Mouse (Mus musculus) Patski (cell line): ENCODE results near the gene Nelfe. TPM values are rescaled to one million over a fixed set of nuclear protein-coding genes. Genes with fewer than 3 reads are reported as not detected.
"Not testable (repeated sequence)": the region's sequence is repeated elsewhere in the genome, so short reads cannot be mapped to it uniquely, and the experiment has no call there.

Experiments
- ATAC-seq: fragments of 100-300 bp; one replicate; pipeline ENCODE4 v1.8.0; 2021
- CTCF ChIA-PET: fragments of 350-600 bp; sonication (Branson Sonifier 250); formaldehyde crosslinking; loops from one replicate; lab custom pipeline; 2022; ENCODE audit warnings: inconsistent platforms; lab: Charles Lee
- POLR2A ChIA-PET: fragments of 350-600 bp; sonication (Branson Sonifier 250); formaldehyde crosslinking; loops from one replicate; lab custom pipeline; 2022; ENCODE audit warnings: antibody characterized with exemption, inconsistent platforms; lab: Charles Lee
- DNase-seq: peaks from one replicate; pipeline ENCODE4 v3.0.0-alpha.2; 2011; ENCODE audit warnings: low read depth, low spot score
- H3K27me3 ChIP-seq: fragments of 371-371 bp; one replicate; pipeline ENCODE4 v1.5.1; 2021
- CTCF ChIP-seq: fragments of 100-300 bp; IDR thresholded peaks from one replicate; pipeline ENCODE4 v1.5.1; 2021
- in situ Hi-C: fragments of 300-500 bp; cut with MboI; formaldehyde crosslinking; loops from 3 replicates; pipeline ENCODE4 v1.11.1; 2018; ENCODE audit warnings: low pct_unique_long_range_greater_than_20kb, mixed read lengths
- polyA plus RNA-seq: library from polyadenylated mRNA; unstranded; gene quantifications from one replicate; pipeline ENCODE4 v1.2.3, GENCODE M21; 2021

The Nelfe gene
- polyA plus RNA-seq, 1 experiment from 2014 or later, result 73.2 TPM

GRCm38 (mm10) chr17:34899053-34899889, 49.1 kb downstream of the Nelfe start:
- DNase-seq, result no peak
- ATAC-seq, result no peak
- no peaks in the 10 kb centered on the region for H3K27me3 ChIP-seq
- TF ChIP-seq CTCF, result no peak
- ChIA-PET POLR2A (interaction anchor here (0.7 to 1.6 kb wide), 3 partner anchors 43 to 51 kb away, joined by 3 to 9 read pairs (median 3); no protein-coding TSS in a partner anchor), CTCF (interaction anchor here (1.3 kb wide), 1 partner anchor 43 kb away, joined by 3 read pairs; no protein-coding TSS in a partner anchor)
- in situ Hi-C loops, result no loop called here

- no peak for TF ChIP-seq CTCF
- POLR2A ChIA-PET, result interaction anchor here (0.6 to 1.6 kb wide), 6 partner anchors 13 to 51 kb away, joined by 3 to 9 read pairs (median 6); no protein-coding TSS in a partner anchor
- in situ Hi-C loops, result no loop called here
- no peaks in the 10 kb centered on the region for H3K27me3 ChIP-seq
- CTCF ChIA-PET, result interaction anchor here (1.3 kb wide), 1 partner anchor 44 kb away, joined by 3 read pairs; no protein-coding TSS in a partner anchor
- no peak for DNase-seq
- ATAC-seq, result no peak
These were observed 49.7 kb downstream of the Nelfe start for GRCm38 (mm10) chr17:34899890-34900243.

GRCm38 (mm10) chr17:34900826-34901225, 50.6 kb downstream of the Nelfe start:
- H3K27me3 ChIP-seq, in situ Hi-C loops, DNase-seq, ATAC-seq: not testable (repeated sequence)
- ChIA-PET POLR2A (interaction anchor here (1.6 kb wide), 1 partner anchor 50 kb away, joined by 9 read pairs; no protein-coding TSS in a partner anchor), CTCF (interaction anchor here (4.0 kb wide), 1 partner anchor 11 kb away, joined by 14 read pairs; no protein-coding TSS in a partner anchor)

GRCm38 (mm10) chr17:34901948-34902347, 51.8 kb downstream of the Nelfe start:
- H3K27me3 ChIP-seq, DNase-seq, in situ Hi-C loops, ATAC-seq: not testable (repeated sequence)
- CTCF ChIA-PET, result interaction anchor here (4.0 kb wide), 1 partner anchor 10 kb away, joined by 14 read pairs; no protein-coding TSS in a partner anchor
- POLR2A ChIA-PET, result interaction anchor here (0.6 to 0.7 kb wide), 3 partner anchors 27 to 297 kb away, joined by 3 to 7 read pairs (median 3); no protein-coding TSS in a partner anchor

- no peak for TF ChIP-seq CTCF
- no peaks in the 10 kb centered on the region for H3K27me3 ChIP-seq
- POLR2A ChIA-PET, result no interaction called here
- no peak for ATAC-seq
- no peak for DNase-seq
- CTCF ChIA-PET, result interaction anchor here (4.0 kb wide), 1 partner anchor 9 kb away, joined by 14 read pairs; no protein-coding TSS in a partner anchor
- in situ Hi-C loops, result no loop called here
These were observed 52.7 kb downstream of the Nelfe start for GRCm38 (mm10) chr17:34902895-34903294.

Other genes with a start within 250 kb of the Nelfe start
- gene Rnf5, start 246.7 kb upstream of the Nelfe start, polyA plus RNA-seq, result 69.1 TPM
- 128 TPM for gene Agpat1, start 246.1 kb upstream of the Nelfe start, polyA plus RNA-seq
- gene Egfl8, start 234.4 kb upstream of the Nelfe start, polyA plus RNA-seq, result 2.5 TPM
- gene Ppt2, start 221.9 kb upstream of the Nelfe start, polyA plus RNA-seq, result 108 TPM
- gene Prrt1, start 220.9 kb upstream of the Nelfe start, polyA plus RNA-seq, result 6.7 TPM
- gene Fkbpl, start 205.6 kb upstream of the Nelfe start, polyA plus RNA-seq, result 22.5 TPM
- gene Atf6b, start 203.2 kb upstream of the Nelfe start, polyA plus RNA-seq, result 88.4 TPM
- gene Tnxb, start 179.9 kb upstream of the Nelfe start, polyA plus RNA-seq, result 0.50 TPM
- 1.1 TPM for gene C4b, start 106.5 kb upstream of the Nelfe start, polyA plus RNA-seq
- not detected for gene Cyp21a1, start 45.8 kb upstream of the Nelfe start, polyA plus RNA-seq
- 50.8 TPM for gene Stk19, start 13.4 kb upstream of the Nelfe start, polyA plus RNA-seq
- 34.4 TPM for gene Dxo, start 13.4 kb upstream of the Nelfe start, polyA plus RNA-seq
- gene Skiv2l, start 181 bp upstream of the Nelfe start, polyA plus RNA-seq, result 69.3 TPM
- 3.1 TPM for gene Cfb, start 12.1 kb downstream of the Nelfe start, polyA plus RNA-seq
- 33.5 TPM for gene Zbtb12, start 29.1 kb downstream of the Nelfe start, polyA plus RNA-seq
- not detected for gene Gm20547, start 31.7 kb downstream of the Nelfe start, polyA plus RNA-seq
- gene C2, start 47.9 kb downstream of the Nelfe start, polyA plus RNA-seq, result 0.65 TPM
- gene Ehmt2, start 48.1 kb downstream of the Nelfe start, polyA plus RNA-seq, result 200 TPM
- gene Slc44a4, start 64.1 kb downstream of the Nelfe start, polyA plus RNA-seq, result 0.37 TPM
- 75.4 TPM for gene Neu1, start 80.9 kb downstream of the Nelfe start, polyA plus RNA-seq
- gene Hspa1b, start 108.8 kb downstream of the Nelfe start, polyA plus RNA-seq, result 47.3 TPM
- 1.2 TPM for gene Gm20481, start 119.5 kb downstream of the Nelfe start, polyA plus RNA-seq
- gene Hspa1a, start 121.8 kb downstream of the Nelfe start, polyA plus RNA-seq, result 9.2 TPM
- 1.9 TPM for gene Hspa1l, start 122.3 kb downstream of the Nelfe start, polyA plus RNA-seq
- gene Lsm2, start 131.5 kb downstream of the Nelfe start, polyA plus RNA-seq, result 64.4 TPM
- gene Vars, start 150.6 kb downstream of the Nelfe start, polyA plus RNA-seq, result 123 TPM
- 1.2 TPM for gene Vwa7, start 166.2 kb downstream of the Nelfe start, polyA plus RNA-seq
- 0.64 TPM for gene Sapcd1, start 177.6 kb downstream of the Nelfe start, polyA plus RNA-seq
- 2.9 TPM for gene Msh5, start 196.4 kb downstream of the Nelfe start, polyA plus RNA-seq
- 671 TPM for gene Clic1, start 199.6 kb downstream of the Nelfe start, polyA plus RNA-seq
- gene Ddah2, start 208.6 kb downstream of the Nelfe start, polyA plus RNA-seq, result 198 TPM
- gene Ly6g6c, start 215.0 kb downstream of the Nelfe start, polyA plus RNA-seq, result not detected
- not detected for gene Mpig6b, start 215.8 kb downstream of the Nelfe start, polyA plus RNA-seq
- not detected for gene Ly6g6e, start 226.5 kb downstream of the Nelfe start, polyA plus RNA-seq
- 0.19 TPM for gene Ly6g6d, start 227.7 kb downstream of the Nelfe start, polyA plus RNA-seq
- gene Ly6g6f, start 235.2 kb downstream of the Nelfe start, polyA plus RNA-seq, result not detected
- 77.3 TPM for gene Abhd16a, start 238.9 kb downstream of the Nelfe start, polyA plus RNA-seq